Mouse (Mus musculus) c-Kit-negative CD71-positive TER-119-positive erythroid progenitor cells, embryonic 14.5 days (primary cell): ENCODE results near the gene Ecm2.

ENCODE experiments used
- DNase-seq: peaks from one replicate; pipeline ENCODE4 v3.0.0-alpha.2; 2013; ENCODE audit warnings: low read depth, low spot score

Ecm2 gene

GRCm38 (mm10) chr13:49507176-49507575 lies 2.6 kb downstream of the Ecm2 start:
- DNase-seq: no peak

- no peak for DNase-seq
Observed at GRCm38 (mm10) chr13:49518761-49519160, 14.2 kb downstream of the Ecm2 start.

GRCm38 (mm10) chr13:49526235-49526634 lies 21.6 kb downstream of the Ecm2 start:
- no peak for DNase-seq

- no peak for DNase-seq
Observed at GRCm38 (mm10) chr13:49530636-49531035, 26.0 kb downstream of the Ecm2 start.

GRCm38 (mm10) chr13:49536946-49537345 lies 32.3 kb downstream of the Ecm2 start:
- no peak for DNase-seq

GRCm38 (mm10) chr13:49538693-49539092 lies 34.1 kb downstream of the Ecm2 start:
- DNase-seq: no peak

- no peak for DNase-seq
Observed at GRCm38 (mm10) chr13:49544279-49544678, 39.7 kb downstream of the Ecm2 start, which contains the start of gene Aspn. Aspn (plus strand) TSS chr13:49544443.

- DNase-seq: no peak
Observed at GRCm38 (mm10) chr13:49545646-49546045, 41.0 kb downstream of the Ecm2 start.

GRCm38 (mm10) chr13:49546517-49546916 lies 41.9 kb downstream of the Ecm2 start:
- no peak for DNase-seq

- no peak for DNase-seq
Observed at GRCm38 (mm10) chr13:49547563-49548150, 43.0 kb downstream of the Ecm2 start.

GRCm38 (mm10) chr13:49549616-49550015 lies 45.0 kb downstream of the Ecm2 start:
- no peak for DNase-seq

GRCm38 (mm10) chr13:49554519-49554918 lies 49.9 kb downstream of the Ecm2 start:
- DNase-seq: no peak

- DNase-seq: no peak
Observed at GRCm38 (mm10) chr13:49556203-49556602, 51.6 kb downstream of the Ecm2 start.

- DNase-seq: no peak
Observed at GRCm38 (mm10) chr13:49556924-49557323, 52.3 kb downstream of the Ecm2 start.

- no peak for DNase-seq
Observed at GRCm38 (mm10) chr13:49559185-49559584, 54.6 kb downstream of the Ecm2 start.

GRCm38 (mm10) chr13:49560886-49561285 lies 56.3 kb downstream of the Ecm2 start:
- no peak for DNase-seq

GRCm38 (mm10) chr13:49564347-49564746 lies 59.7 kb downstream of the Ecm2 start:
- no peak for DNase-seq

- no peak for DNase-seq
Observed at GRCm38 (mm10) chr13:49570371-49570770, 65.8 kb downstream of the Ecm2 start.

GRCm38 (mm10) chr13:49571418-49571817 lies 66.8 kb downstream of the Ecm2 start:
- DNase-seq: no peak

GRCm38 (mm10) chr13:49581541-49582530 lies 77.2 kb downstream of the Ecm2 start, which contains the start of gene Omd:
Omd (plus strand) TSS chr13:49582462.
- DNase-seq: no peak
